Mouse (Mus musculus) CH12.LX (cell line): ENCODE results near the gene Dennd2c. TPM values are rescaled to one million over a fixed set of nuclear protein-coding genes. Genes with fewer than 3 reads are reported as not detected.

Source experiments
- DNase-seq: peaks from one replicate; pipeline ENCODE4 v3.0.0-alpha.2; 2013; ENCODE audit errors: extremely low read depth
- H3K27ac ChIP-seq: 2 replicates; pipeline ENCODE4 v1.5.1; 2012; ENCODE audit warnings: low read depth, mild to moderate bottlenecking, control low read depth, moderate library complexity; ENCODE audit not compliant: insufficient read depth
- H3K27me3 ChIP-seq: replicated peaks from 2 replicates; pipeline ENCODE3; 2012; ENCODE audit warnings: inconsistent platforms
- H3K36me3 ChIP-seq, 2 experiments: replicated peaks in 1 of 2; 2 replicates each; pipeline versions ENCODE3 to v1.6.1; 2012; ENCODE audit warnings: inconsistent platforms in 1 of 2, low read length in 1 of 2, mild to moderate bottlenecking in 1 of 2, mixed read lengths in 1 of 2, moderate library complexity in 1 of 2; ENCODE audit not compliant: control insufficient read depth in 1 of 2, insufficient read depth in 1 of 2
- H3K4me1 ChIP-seq, 2 experiments: 2 replicates each; pipeline ENCODE4 v1.6.1; 2012; ENCODE audit warnings: inconsistent platforms in 1 of 2, moderate library complexity in 1 of 2; ENCODE audit not compliant: insufficient read depth in 2 of 2, control insufficient read depth in 1 of 2
- H3K4me2 ChIP-seq: 2 replicates; pipeline ENCODE4 v1.6.1; 2012; ENCODE audit warnings: low read depth, mild to moderate bottlenecking, control low read depth; ENCODE audit not compliant: poor library complexity, insufficient read depth, severe bottlenecking
- H3K4me3 ChIP-seq, 3 experiments: fragments of 150-350 bp in 1 of 3; sonication (generic) in 1 of 3; replicated peaks in 1 of 3; 2 replicates each; pipeline versions ENCODE3 to v1.5.1; 2011 to 2012; ENCODE audit warnings: low read depth in 2 of 3, low read length in 2 of 3, mild to moderate bottlenecking in 2 of 3, moderate library complexity in 2 of 3, control low read depth in 1 of 3, improper control_type of control experiment in 1 of 3, inconsistent platforms in 1 of 3, mixed read lengths in 1 of 3; ENCODE audit not compliant: poor library complexity in 1 of 3
- H3K79me2 ChIP-seq: replicated peaks from 2 replicates; pipeline ENCODE4 v1.6.1; 2012; ENCODE audit warnings: mild to moderate bottlenecking, moderate library complexity; ENCODE audit not compliant: control insufficient read depth, poor library complexity, insufficient read depth, severe bottlenecking; ENCODE audit errors: extremely low read depth
- H3K9ac ChIP-seq: 2 replicates; pipeline ENCODE4 v1.6.1; 2012; ENCODE audit warnings: low read depth, mild to moderate bottlenecking, control low read depth, moderate library complexity; ENCODE audit not compliant: insufficient read depth
- H3K9me3 ChIP-seq: replicated peaks from 2 replicates; pipeline ENCODE3; 2012; ENCODE audit warnings: low read length, inconsistent platforms, mixed read lengths
- BHLHE40 ChIP-seq: IDR thresholded peaks from 2 replicates; pipeline ENCODE4 v1.6.1; 2011; ENCODE audit warnings: mild to moderate bottlenecking, low read depth, low read length, improper control_type of control experiment
- CHD1 ChIP-seq: IDR thresholded peaks from 2 replicates; pipeline ENCODE4 v1.6.1; 2012; ENCODE audit warnings: low read depth, low read length, improper control_type of control experiment, inconsistent platforms
- CHD2 ChIP-seq: IDR thresholded peaks from 2 replicates; pipeline ENCODE4 v1.6.1; 2011; ENCODE audit warnings: low read length, improper control_type of control experiment
- CTCF ChIP-seq, 2 experiments: IDR thresholded peaks in 1 of 2; conservative IDR thresholded peaks in 1 of 2; 2 replicates each; pipeline ENCODE4 v1.5.1; 2011 to 2012; ENCODE audit warnings: low read depth in 2 of 2, low read length in 2 of 2, improper control_type of control experiment in 1 of 2, inconsistent platforms in 1 of 2, mild to moderate bottlenecking in 1 of 2, moderate library complexity in 1 of 2
- E2F4 ChIP-seq: IDR thresholded peaks from 2 replicates; pipeline ENCODE4 v1.6.1; 2011; ENCODE audit warnings: low read depth, low read length, improper control_type of control experiment; ENCODE audit not compliant: insufficient replicate concordance
- ELF1 ChIP-seq: IDR thresholded peaks from 2 replicates; pipeline ENCODE4 v1.6.1; 2014; ENCODE audit warnings: low read depth, mild to moderate bottlenecking, inconsistent platforms, low read length, improper control_type of control experiment
- ETS1 ChIP-seq: conservative IDR thresholded peaks from 2 replicates; pipeline ENCODE4 v1.6.1; 2012; ENCODE audit warnings: low read depth, mild to moderate bottlenecking, inconsistent platforms, low read length, improper control_type of control experiment, moderate library complexity
- GABPA ChIP-seq: IDR thresholded peaks from 2 replicates; pipeline ENCODE4 v1.6.1; 2012; ENCODE audit warnings: low read depth, low read length, improper control_type of control experiment, inconsistent platforms; ENCODE audit not compliant: insufficient replicate concordance
- HCFC1 ChIP-seq: IDR thresholded peaks from 2 replicates; pipeline ENCODE4 v1.6.1; 2012; ENCODE audit warnings: low read depth, mild to moderate bottlenecking, inconsistent platforms, low read length, improper control_type of control experiment
- JUN ChIP-seq: IDR thresholded peaks from 2 replicates; pipeline ENCODE4 v1.6.1; 2011; ENCODE audit warnings: low read depth, mild to moderate bottlenecking, low read length, improper control_type of control experiment, moderate library complexity; ENCODE audit not compliant: insufficient read depth
- JUND ChIP-seq: conservative IDR thresholded peaks from 2 replicates; pipeline ENCODE4 v1.6.1; 2011; ENCODE audit warnings: low read depth, low read length, improper control_type of control experiment
- MAX ChIP-seq: IDR thresholded peaks from 2 replicates; pipeline ENCODE4 v1.6.1; 2011; ENCODE audit warnings: low read length, improper control_type of control experiment
- MAZ ChIP-seq: IDR thresholded peaks from 2 replicates; pipeline ENCODE4 v1.6.1; 2012; ENCODE audit warnings: low read depth, mild to moderate bottlenecking, inconsistent platforms, low read length, improper control_type of control experiment, moderate library complexity
- MEF2A ChIP-seq: IDR thresholded peaks from 2 replicates; pipeline ENCODE4 v1.6.1; 2014; ENCODE audit warnings: low read depth, mild to moderate bottlenecking, inconsistent platforms, low read length, improper control_type of control experiment, borderline replicate concordance
- MYC ChIP-seq: IDR thresholded peaks from 2 replicates; pipeline ENCODE4 v1.6.1; 2011; ENCODE audit warnings: low read depth, mild to moderate bottlenecking, improper control_type of control experiment, low read length
- NRF1 ChIP-seq: IDR thresholded peaks from 2 replicates; pipeline ENCODE4 v1.6.1; 2014; ENCODE audit warnings: low read depth, mild to moderate bottlenecking, inconsistent platforms, low read length, improper control_type of control experiment, moderate library complexity
- PAX5 ChIP-seq: IDR thresholded peaks from 2 replicates; pipeline ENCODE4 v1.6.1; 2012; ENCODE audit warnings: low read length, inconsistent platforms, mixed read lengths
- POLR2AphosphoS2 ChIP-seq: IDR thresholded peaks from 2 replicates; pipeline ENCODE4 v1.6.1; 2011; ENCODE audit warnings: low read depth, low read length, improper control_type of control experiment
- RAD21 ChIP-seq: IDR thresholded peaks from 2 replicates; pipeline ENCODE4 v1.6.1; 2011; ENCODE audit warnings: low read depth, mild to moderate bottlenecking, low read length, improper control_type of control experiment, moderate library complexity
- RCOR1 ChIP-seq: conservative IDR thresholded peaks from 2 replicates; pipeline ENCODE4 v1.6.1; 2012; ENCODE audit warnings: low read depth, mild to moderate bottlenecking, inconsistent platforms, low read length, improper control_type of control experiment
- SMC3 ChIP-seq: IDR thresholded peaks from 2 replicates; pipeline ENCODE4 v1.6.1; 2011; ENCODE audit warnings: low read depth, low read length, improper control_type of control experiment
- TBP ChIP-seq: conservative IDR thresholded peaks from 2 replicates; pipeline ENCODE4 v1.6.1; 2011; ENCODE audit warnings: low read depth, low read length, improper control_type of control experiment
- TCF12 ChIP-seq: IDR thresholded peaks from 2 replicates; pipeline ENCODE4 v1.6.1; 2014; ENCODE audit warnings: low read depth, mild to moderate bottlenecking, inconsistent platforms, low read length, improper control_type of control experiment
- USF1 ChIP-seq: IDR thresholded peaks from 2 replicates; pipeline ENCODE4 v1.6.1; 2014; ENCODE audit warnings: low read depth, mild to moderate bottlenecking, inconsistent platforms, low read length, improper control_type of control experiment
- ZC3H11A ChIP-seq: IDR thresholded peaks from 2 replicates; pipeline ENCODE4 v1.6.1; 2012; ENCODE audit warnings: low read depth, mild to moderate bottlenecking, inconsistent platforms, low read length, improper control_type of control experiment
- ZKSCAN1 ChIP-seq: IDR thresholded peaks from 2 replicates; pipeline ENCODE4 v1.6.1; 2012; ENCODE audit warnings: low read depth, inconsistent platforms, low read length, improper control_type of control experiment, borderline replicate concordance
- ZMIZ1 ChIP-seq: IDR thresholded peaks from 2 replicates; pipeline ENCODE4 v1.6.1; 2012; ENCODE audit warnings: low read depth, mild to moderate bottlenecking, inconsistent platforms, low read length, improper control_type of control experiment
- ZNF384 ChIP-seq: IDR thresholded peaks from 2 replicates; pipeline ENCODE4 v1.6.1; 2012; ENCODE audit warnings: low read depth, low read length, improper control_type of control experiment, inconsistent platforms
- dilution Hi-C: fragments of 300-500 bp; cut with MboI; formaldehyde crosslinking; loops from 2 replicates; pipeline ENCODE4 v1.14.3; 2020; ENCODE audit warnings: low sequenced_read_pairs; ENCODE audit not compliant: extremely low pct_unique_long_range_greater_than_20kb, extremely low pct_ligation_motif_present
- in situ Hi-C: fragments of 300-500 bp; cut with MboI; formaldehyde crosslinking; loops from 3 replicates; pipeline ENCODE4 v1.14.3; 2019; ENCODE audit warnings: low sequenced_read_pairs, low pct_ligation_motif_present, low pct_unique_long_range_greater_than_20kb, mixed read lengths
- polyA plus RNA-seq: library from polyadenylated mRNA; unstranded; fragments of >175 nt; gene quantifications from 2 replicates; pipeline ENCODE4 v1.2.1, GENCODE M21; 2012; ENCODE audit warnings: low read depth; ENCODE audit not compliant: insufficient read length
- total RNA-seq, 2 experiments: library from RNA; depleted of rRNA; stranded (reverse); fragments of 300-350 nt in 1 of 2; fragments of >200 nt in 1 of 2; gene quantifications; 2 replicates each; pipeline ENCODE4 v1.2.3; 2012 to 2014

Gene Dennd2c
- total and polyA plus RNA-seq, 3 experiments: 0.13 to 0.27 (median 0.19) TPM

DNA sequence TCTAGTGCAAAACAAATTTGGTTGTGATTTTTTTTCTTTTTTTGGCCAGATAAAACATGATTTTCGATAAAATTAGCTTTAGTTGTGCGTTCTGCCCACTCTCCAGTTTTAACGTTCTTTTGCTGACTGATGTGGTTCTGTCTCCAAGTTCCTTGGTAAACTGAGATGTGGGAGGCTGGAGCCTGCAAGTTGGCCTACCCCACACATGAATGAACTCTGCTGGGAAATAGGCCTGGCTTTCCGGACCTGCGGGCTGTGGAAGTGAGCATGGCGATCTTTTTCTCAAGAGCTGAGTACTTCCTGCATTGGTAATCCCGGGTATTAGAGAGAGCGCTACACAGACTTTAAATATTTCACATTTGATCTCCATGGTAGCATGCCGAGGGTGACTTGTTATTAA, 26.5 kb upstream of the Dennd2c start:
- no peaks in the 10 kb centered on the region for H3K4me1 ChIP-seq
- no peak overlapping the region for H3K27ac ChIP-seq
- no peak for DNase-seq
- H3K9ac ChIP-seq: no peak overlapping the region
- no peaks in the 10 kb centered on the region for H3K27me3 ChIP-seq
- TF ChIP-seq CHD2 (no peak), E2F4 (no peak), JUND (no peak), MEF2A (no peak), ETS1 (no peak), HCFC1 (no peak), PAX5 (no peak), CHD1 (no peak), SMC3 (no peak), ZNF384 (no peak), ZKSCAN1 (no peak), JUN (no peak), BHLHE40 (no peak), ZMIZ1 (no peak), GABPA (no peak), NRF1 (no peak), ELF1 (no peak), CTCF (conservative IDR thresholded peaks at IDR 0.05 in 1 of 2, IDR thresholded peaks at IDR 0.05 in 1 of 2; ENCODE audit: low read depth in 2 of 2, low read length in 2 of 2) (no peak), USF1 (no peak), MYC (no peak)
- no peak overlapping the region for H3K4me3 ChIP-seq
- peaks cover 0 to 2% of the 10 kb centered on the region in 2 experiments for H3K36me3 ChIP-seq
- no peaks in the 10 kb centered on the region for H3K9me3 ChIP-seq
- no peak overlapping the region for H3K4me2 ChIP-seq
- dilution Hi-C loops: no loop called here
- in situ Hi-C loops: no loop called here
- no peaks in the 10 kb centered on the region for H3K79me2 ChIP-seq

DNA sequence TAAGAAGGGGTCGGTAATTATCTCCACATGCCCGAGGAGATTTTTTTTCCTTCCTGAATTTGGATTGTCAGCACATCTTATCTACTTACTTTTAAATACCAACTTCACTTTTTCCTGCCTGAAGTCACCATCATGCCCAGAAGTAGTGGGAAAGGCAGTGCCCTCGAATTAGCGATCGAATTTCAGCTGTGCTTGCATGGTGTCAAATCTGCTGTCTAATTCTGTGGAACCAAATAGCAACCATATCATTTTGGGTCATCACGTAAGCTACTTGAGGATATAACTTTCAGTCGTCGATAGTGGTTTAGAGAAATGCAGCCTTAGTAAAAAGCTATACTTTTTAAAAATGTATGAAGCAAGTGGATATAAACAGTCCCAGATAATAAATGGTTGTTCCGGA, 25.9 kb upstream of the Dennd2c start:
- in situ Hi-C loops: no loop called here
- dilution Hi-C loops: no loop called here
- no peak overlapping the region for H3K4me2 ChIP-seq
- H3K9ac ChIP-seq: no peak overlapping the region
- TF ChIP-seq TCF12 (no peak), MAX (no peak), NRF1 (no peak), MAZ (no peak), RAD21 (no peak), USF1 (no peak), TBP (no peak), ZC3H11A (no peak), RCOR1 (no peak), MEF2A (no peak), POLR2AphosphoS2 (no peak)
- no peaks in the 10 kb centered on the region for H3K79me2 ChIP-seq
- no peaks in the 10 kb centered on the region for H3K36me3 ChIP-seq
- H3K27me3 ChIP-seq: no peaks in the 10 kb centered on the region
- no peaks in the 10 kb centered on the region for H3K9me3 ChIP-seq
- H3K4me3 ChIP-seq: no peak overlapping the region
- no peak for DNase-seq
- no peaks in the 10 kb centered on the region for H3K4me1 ChIP-seq
- H3K27ac ChIP-seq: no peak overlapping the region
